Mouse (Mus musculus) lung, postnatal 10 days (tissue): Measurements from ENCODE around the gene Gpr179.
A peak's percentile ranks its signal among the peaks of the same experiment; 100 is the strongest.

Source experiments
- DNase-seq: peaks from one replicate; pipeline ENCODE4 v3.0.0; 2021

Gene Gpr179

GRCm38 (mm10) chr11:97352027-97352684 is at the start of gene Gpr179:
Gene Gpr179, minus strand, starts transcription at chr11:97352077.
- DNase-seq: no peak

GRCm38 (mm10) chr11:97401082-97401481 is 49.2 kb upstream of the Gpr179 start:
- DNase-seq: no peak

GRCm38 (mm10) chr11:97399958-97400710 is 48.3 kb upstream of the Gpr179 start:
- peak; percentile 93 for DNase-seq

- DNase-seq: no peak
These were observed 46.6 kb upstream of the Gpr179 start for GRCm38 (mm10) chr11:97398506-97398905.

- no peak for DNase-seq
These were observed 42.3 kb upstream of the Gpr179 start for GRCm38 (mm10) chr11:97394146-97394545.

GRCm38 (mm10) chr11:97393658-97394057 is 41.8 kb upstream of the Gpr179 start:
- no peak for DNase-seq

GRCm38 (mm10) chr11:97389127-97389526 is 37.2 kb upstream of the Gpr179 start:
- peak; percentile 64 for DNase-seq

- no peak for DNase-seq
These were observed 35.9 kb upstream of the Gpr179 start for GRCm38 (mm10) chr11:97387811-97388210.

- DNase-seq: no peak
These were observed 31.9 kb upstream of the Gpr179 start for GRCm38 (mm10) chr11:97383764-97384163.

GRCm38 (mm10) chr11:97383017-97383416 is 31.1 kb upstream of the Gpr179 start:
- DNase-seq: no peak

GRCm38 (mm10) chr11:97380036-97380435 is 28.2 kb upstream of the Gpr179 start:
- no peak for DNase-seq

- DNase-seq: no peak
These were observed 21.5 kb upstream of the Gpr179 start for GRCm38 (mm10) chr11:97373402-97373801.

- DNase-seq: no peak
These were observed 20.4 kb upstream of the Gpr179 start for GRCm38 (mm10) chr11:97372159-97372864.

- peak; percentile 45 for DNase-seq
These were observed 18.6 kb upstream of the Gpr179 start for GRCm38 (mm10) chr11:97370329-97371091.

GRCm38 (mm10) chr11:97368501-97368900 is 16.6 kb upstream of the Gpr179 start:
- no peak for DNase-seq

GRCm38 (mm10) chr11:97365556-97365955 is 13.7 kb upstream of the Gpr179 start:
- DNase-seq: no peak

GRCm38 (mm10) chr11:97363644-97363995 is 11.7 kb upstream of the Gpr179 start:
- no peak for DNase-seq

- peak; percentile 45 for DNase-seq
These were observed 11.2 kb upstream of the Gpr179 start for GRCm38 (mm10) chr11:97362943-97363643.

GRCm38 (mm10) chr11:97362649-97362942 is 10.7 kb upstream of the Gpr179 start:
- peak; percentile 50 for DNase-seq

GRCm38 (mm10) chr11:97361948-97362648 is 10.2 kb upstream of the Gpr179 start, which contains the start of gene Socs7:
Gene Socs7, plus strand, starts transcription at chr11:97362551.
- peak; percentile 97 for DNase-seq

- peak; percentile 86 for DNase-seq
These were observed 5.8 kb upstream of the Gpr179 start for GRCm38 (mm10) chr11:97357663-97358062.

- no peak for DNase-seq
These were observed 3.4 kb upstream of the Gpr179 start for GRCm38 (mm10) chr11:97355247-97355646.
